Mouse (Mus musculus) embryo, embryonic 9.5 days (tissue): ENCODE measurements around the gene Tlr8.

Experiments used
- DNase-seq: peaks from one replicate; pipeline ENCODE4 v3.0.0-alpha.2; 2017; ENCODE audit errors: extremely low spot score

Gene Tlr8

GRCm38 (mm10) chrX:167205813-167206520 is 58.2 kb downstream of the Tlr8 start:
- DNase-seq = peak; percentile 14

- no peak for DNase-seq
Measured at GRCm38 (mm10) chrX:167201365-167201764, 62.8 kb downstream of the Tlr8 start.

GRCm38 (mm10) chrX:167195228-167195649 is 68.9 kb downstream of the Tlr8 start:
- no peak for DNase-seq
